In genomic region chr9:83615912-83616585, GRCm38 (mm10) we compare ENCODE assay signal across 12 mouse cellular contexts.
DNase-seq lines count a peak whose midpoint lies in the region; ATAC-seq and TF ChIP-seq lines count a peak whose summit lies in the region.
"Had no signal": no experiment of that assay in that cellular context is flagged by ENCODE, and none has a peak within 500 bp of the region (broad histone marks: within the 10 kb centered on the region; RNA-seq: fewer than 3 reads in every experiment).

No protein-coding gene starts in this region.

- H3K4me1 ChIP-seq in heart, embryonic 11.5 days (ENCODE audit: control insufficient read depth, insufficient read depth, low read length): peaks cover 17% of the 10 kb centered on the region
- H3K4me1 ChIP-seq in embryonic facial prominence, embryonic 15.5 days: peaks cover 12% of the 10 kb centered on the region
- H3K4me1 ChIP-seq in stomach, embryonic 15.5 days: no peaks in the 10 kb centered on the region
- H3K4me1 ChIP-seq: limb, embryonic 15.5 days had no signal

- H3K27me3 ChIP-seq in heart, embryonic 11.5 days (ENCODE audit: control insufficient read depth, insufficient read depth, low read length): no peaks in the 10 kb centered on the region
- no peaks in the 10 kb centered on the region for H3K27me3 ChIP-seq in embryonic facial prominence, embryonic 15.5 days
- H3K27me3 ChIP-seq in stomach, embryonic 15.5 days (replicated peaks): no peaks in the 10 kb centered on the region
- H3K27me3 ChIP-seq: hindbrain, embryonic 13.5 days; limb, embryonic 15.5 days had no signal

- no peak overlapping the region; the same call in 1 of the 2 replicates for H3K9ac ChIP-seq in heart, embryonic 11.5 days (ENCODE audit: low read depth, low read length)
- H3K9ac ChIP-seq in embryonic facial prominence, embryonic 15.5 days: no peak overlapping the region
- H3K9ac ChIP-seq in stomach, embryonic 15.5 days: no peak overlapping the region
- H3K9ac ChIP-seq: hindbrain, embryonic 13.5 days; limb, embryonic 15.5 days had no signal

- H3K4me2 ChIP-seq in heart, embryonic 11.5 days: peak overlapping the region; percentile 36
- no peak overlapping the region for H3K4me2 ChIP-seq in embryonic facial prominence, embryonic 15.5 days (replicated peaks)
- no peak overlapping the region for H3K4me2 ChIP-seq in stomach, embryonic 15.5 days
- H3K4me2 ChIP-seq: hindbrain, embryonic 13.5 days; limb, embryonic 15.5 days had no signal

- H3K27ac ChIP-seq in heart, embryonic 11.5 days (ENCODE audit: low read depth, low read length): peak overlapping the region; percentile 5; the same call in 1 of the 2 replicates
- H3K27ac ChIP-seq in embryonic facial prominence, embryonic 15.5 days (replicated peaks): 0 out of 2 replicates have a peak overlapping the region, but pooled peaks have one; percentile 30
- no peak overlapping the region for H3K27ac ChIP-seq in stomach, embryonic 15.5 days
- no peak overlapping the region for H3K27ac ChIP-seq in left cerebral cortex, adult 2 months
- H3K27ac ChIP-seq: hindbrain, embryonic 13.5 days; limb, embryonic 15.5 days had no signal

- H3K36me3 ChIP-seq in heart, embryonic 11.5 days (ENCODE audit: control insufficient read depth, insufficient read depth, low read length): no peaks in the 10 kb centered on the region
- no peaks in the 10 kb centered on the region for H3K36me3 ChIP-seq in embryonic facial prominence, embryonic 15.5 days
- no peaks in the 10 kb centered on the region for H3K36me3 ChIP-seq in stomach, embryonic 15.5 days
- H3K36me3 ChIP-seq: hindbrain, embryonic 13.5 days; limb, embryonic 15.5 days had no signal

- no peak for TF ChIP-seq CTCF in left cerebral cortex, adult 2 months (IDR thresholded peaks at IDR 0.05)

- 25% methylated on average over 6 of the region's 6 CpGs for WGBS in heart, embryonic 11.5 days (ENCODE audit: insufficient replicate concordance)
- 29% methylated on average over 6 of the region's 6 CpGs for WGBS in embryonic facial prominence, embryonic 15.5 days
- 32% methylated on average over 6 of the region's 6 CpGs for WGBS in stomach, embryonic 15.5 days

- no peak for DNase-seq in heart, adult 8-10 months (ENCODE audit: low spot score)
- DNase-seq in lung, postnatal 36 days: peak; percentile 10
- no peak for DNase-seq in lung, postnatal 10 days
- no peak for DNase-seq in adrenal gland, adult 2 months
- no peak for DNase-seq in left cerebral cortex, adult 2 months (ENCODE audit: extremely low spot score in 1 of 2, low spot score in 2 of 2)
- DNase-seq: cerebellum, adult 9-10 months; layer of hippocampus, adult 9-11 months had no signal

- intact Hi-C loops in left cerebral cortex, adult 2 months (cut with DNase I): no loop called here

- H3K4me3 ChIP-seq in heart, embryonic 11.5 days (ENCODE audit: low read depth, low read length): no peak overlapping the region
- no peak overlapping the region for H3K4me3 ChIP-seq in embryonic facial prominence, embryonic 15.5 days (replicated peaks)
- H3K4me3 ChIP-seq in stomach, embryonic 15.5 days (replicated peaks): no peak overlapping the region
- H3K4me3 ChIP-seq in left cerebral cortex, adult 2 months: no peak overlapping the region
- H3K4me3 ChIP-seq: hindbrain, embryonic 13.5 days; limb, embryonic 15.5 days had no signal

- H3K9me3 ChIP-seq in heart, embryonic 11.5 days (replicated peaks; ENCODE audit: control insufficient read depth, low read length): no peaks in the 10 kb centered on the region
- H3K9me3 ChIP-seq in embryonic facial prominence, embryonic 15.5 days (replicated peaks): no peaks in the 10 kb centered on the region
- H3K9me3 ChIP-seq in stomach, embryonic 15.5 days: no peaks in the 10 kb centered on the region
- H3K9me3 ChIP-seq: hindbrain, embryonic 13.5 days; limb, embryonic 15.5 days had no signal

- ATAC-seq in heart, embryonic 11.5 days (replicated peaks; ENCODE audit: insufficient number of reproducible peaks, low FRiP score, low TSS enrichment): no peak; the same call in 1 of the 2 replicates
- ATAC-seq in embryonic facial prominence, embryonic 15.5 days (ENCODE audit: insufficient number of reproducible peaks, low FRiP score, low TSS enrichment, low read depth): no peak
- peak; percentile 82 for ATAC-seq in stomach, embryonic 15.5 days (ENCODE audit: insufficient read depth, low FRiP score, low read depth)

Comparison
In these comparisons a context has a peak if more than half of its experiments do, and no peak if none do; other contexts are left out.
1. H3K27ac ChIP-seq: peak in heart, embryonic 11.5 days (single experiment) and embryonic facial prominence, embryonic 15.5 days (single experiment); none in stomach, embryonic 15.5 days (single experiment) and left cerebral cortex, adult 2 months (single experiment).